Mouse (Mus musculus) ovary, postnatal 36 days (tissue): Measurements from ENCODE around the gene Calhm2.
"Not testable (repeated sequence)": the region's sequence is repeated elsewhere in the genome, so short reads cannot be mapped to it uniquely, and the experiment has no call there.

ENCODE experiments used
- DNase-seq: peaks from one replicate; pipeline ENCODE4 v3.0.0; 2022; ENCODE audit warnings: low spot score, mixed read lengths

Calhm2 gene

GRCm38 (mm10) chr19:47151332-47152061 lies 13.4 kb upstream of the Calhm2 start:
- DNase-seq = no peak

GRCm38 (mm10) chr19:47149854-47150253 lies 11.8 kb upstream of the Calhm2 start:
- no peak for DNase-seq

GRCm38 (mm10) chr19:47148267-47148847 lies 10.3 kb upstream of the Calhm2 start:
- no peak for DNase-seq

- no peak for DNase-seq
Observed at GRCm38 (mm10) chr19:47144154-47144553, 6.1 kb upstream of the Calhm2 start, which contains the start of gene Calhm1. Calhm1 (minus strand) TSS chr19:47144254.

- no peak for DNase-seq
Observed at GRCm38 (mm10) chr19:47142438-47142837, 4.3 kb upstream of the Calhm2 start.

GRCm38 (mm10) chr19:47139611-47140010 lies 1.5 kb upstream of the Calhm2 start:
- not testable (repeated sequence) for DNase-seq

GRCm38 (mm10) chr19:47137051-47137581 lies 978 bp downstream of the Calhm2 start:
- peak; percentile 21 for DNase-seq

- DNase-seq = no peak
Observed at GRCm38 (mm10) chr19:47136170-47136569, 1.9 kb downstream of the Calhm2 start.

GRCm38 (mm10) chr19:47135568-47135967 lies 2.5 kb downstream of the Calhm2 start:
- no peak for DNase-seq

GRCm38 (mm10) chr19:47133161-47133560 lies 4.9 kb downstream of the Calhm2 start:
- no peak for DNase-seq

- no peak for DNase-seq
Observed at GRCm38 (mm10) chr19:47130551-47131125, 7.5 kb downstream of the Calhm2 start.

- DNase-seq = no peak
Observed at GRCm38 (mm10) chr19:47128835-47129234, 9.3 kb downstream of the Calhm2 start.

GRCm38 (mm10) chr19:47128164-47128563 lies 9.9 kb downstream of the Calhm2 start:
- DNase-seq = no peak

GRCm38 (mm10) chr19:47122802-47123201 lies 15.3 kb downstream of the Calhm2 start:
- no peak for DNase-seq

- no peak for DNase-seq
Observed at GRCm38 (mm10) chr19:47121054-47121453, 17.0 kb downstream of the Calhm2 start.

- no peak for DNase-seq
Observed at GRCm38 (mm10) chr19:47118634-47119033, 19.5 kb downstream of the Calhm2 start.

GRCm38 (mm10) chr19:47104641-47105271 lies 33.3 kb downstream of the Calhm2 start:
- no peak for DNase-seq

- no peak for DNase-seq
Observed at GRCm38 (mm10) chr19:47101080-47101479, 37.0 kb downstream of the Calhm2 start.

- DNase-seq = peak; percentile 93
Observed at GRCm38 (mm10) chr19:47090550-47091156, 47.4 kb downstream of the Calhm2 start, which contains the start of the genes Usmg5 and Pdcd11. Usmg5 (minus strand) TSS chr19:47090647. Pdcd11 (plus strand) TSS chr19:47090768.

- DNase-seq = no peak
Observed at GRCm38 (mm10) chr19:47089718-47090525, 48.2 kb downstream of the Calhm2 start.

- DNase-seq = no peak
Observed at GRCm38 (mm10) chr19:47088226-47088625, 49.9 kb downstream of the Calhm2 start.
